Mouse (Mus musculus) kidney, postnatal 10 days (tissue): ENCODE results near the gene Rnf168.

Experiments
- DNase-seq: peaks from one replicate; pipeline ENCODE4 v3.0.0; 2021; ENCODE audit warnings: mixed read lengths

Rnf168 gene

DNA sequence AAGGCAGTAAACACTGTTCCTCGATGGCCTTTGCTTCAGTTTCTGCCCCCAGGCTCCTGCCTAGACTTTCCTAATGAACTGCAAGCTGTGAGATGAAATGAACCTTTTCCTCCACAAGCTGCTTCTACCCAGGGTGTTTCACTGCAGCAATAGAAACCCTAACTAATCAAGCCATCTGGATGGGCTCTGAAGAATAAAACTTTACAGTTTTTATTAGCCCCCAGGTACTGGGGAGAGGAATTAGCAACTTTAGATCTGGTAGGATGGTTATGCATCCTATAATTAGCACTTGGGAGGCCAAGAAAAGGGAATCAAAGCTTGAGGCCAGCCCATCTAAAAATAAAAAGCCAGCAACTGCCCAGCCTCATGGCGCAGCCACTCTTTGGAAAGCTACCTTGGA is 39.3 kb downstream of the Rnf168 start:
- DNase-seq = no peak

DNA sequence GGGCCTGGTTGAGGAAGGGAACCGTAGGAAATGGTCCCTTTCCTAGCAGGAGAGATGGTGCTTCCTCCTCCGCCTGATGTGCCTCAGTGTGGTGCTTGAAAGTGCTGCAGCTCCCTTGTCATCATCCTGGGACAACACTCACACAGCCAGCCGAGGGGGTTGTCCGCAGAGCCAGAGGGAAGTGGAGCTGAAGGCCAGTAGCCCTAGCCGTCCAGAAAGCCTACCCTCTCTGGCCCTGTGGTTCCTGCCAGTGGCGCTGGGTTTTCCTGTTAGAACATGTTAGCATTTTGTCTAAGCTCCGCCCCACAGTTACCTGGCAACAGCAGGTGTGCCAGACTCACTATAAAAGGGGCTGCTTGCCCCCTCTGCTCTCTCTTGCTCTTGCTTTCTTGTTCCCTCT is 46.7 kb downstream of the Rnf168 start:
- no peak for DNase-seq

DNA sequence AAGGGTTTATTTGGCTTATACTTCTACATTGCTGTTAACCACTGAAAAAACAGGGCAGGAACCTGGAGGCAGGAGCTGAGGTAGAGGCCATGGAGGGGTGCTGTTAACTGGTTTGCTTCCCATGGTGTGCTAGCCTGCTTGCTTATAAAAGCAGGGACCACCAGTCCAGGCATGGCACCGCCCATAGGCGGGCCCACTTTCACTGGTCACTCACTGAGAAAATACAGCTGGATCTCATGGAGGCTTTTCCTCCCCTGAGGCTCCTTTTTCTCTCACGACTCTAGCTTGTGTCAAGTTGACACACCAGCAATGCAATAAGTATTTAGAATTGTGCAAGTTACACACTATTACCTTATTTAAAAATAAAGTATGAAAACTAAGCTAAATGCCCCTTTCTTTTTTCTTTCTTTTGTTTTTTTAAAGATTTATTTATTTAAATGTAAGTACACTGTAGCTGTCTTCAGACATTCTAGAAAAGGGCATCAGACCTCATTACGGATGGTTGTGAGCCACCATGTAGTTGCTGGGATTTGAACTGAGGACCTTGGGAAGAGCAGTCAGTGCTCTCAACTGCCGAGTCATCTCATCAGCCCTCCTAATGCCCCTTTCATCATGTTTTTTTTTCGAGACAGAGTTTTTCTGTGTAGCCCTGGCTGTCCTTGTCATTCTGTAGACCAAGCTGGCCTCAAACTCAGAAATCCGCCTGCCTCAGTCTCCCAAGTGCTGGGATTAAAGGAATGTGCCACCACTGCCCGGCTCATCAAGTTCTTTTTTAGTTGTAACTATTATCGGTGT is 53.8 kb downstream of the Rnf168 start:
- DNase-seq = peak; percentile 41

DNA sequence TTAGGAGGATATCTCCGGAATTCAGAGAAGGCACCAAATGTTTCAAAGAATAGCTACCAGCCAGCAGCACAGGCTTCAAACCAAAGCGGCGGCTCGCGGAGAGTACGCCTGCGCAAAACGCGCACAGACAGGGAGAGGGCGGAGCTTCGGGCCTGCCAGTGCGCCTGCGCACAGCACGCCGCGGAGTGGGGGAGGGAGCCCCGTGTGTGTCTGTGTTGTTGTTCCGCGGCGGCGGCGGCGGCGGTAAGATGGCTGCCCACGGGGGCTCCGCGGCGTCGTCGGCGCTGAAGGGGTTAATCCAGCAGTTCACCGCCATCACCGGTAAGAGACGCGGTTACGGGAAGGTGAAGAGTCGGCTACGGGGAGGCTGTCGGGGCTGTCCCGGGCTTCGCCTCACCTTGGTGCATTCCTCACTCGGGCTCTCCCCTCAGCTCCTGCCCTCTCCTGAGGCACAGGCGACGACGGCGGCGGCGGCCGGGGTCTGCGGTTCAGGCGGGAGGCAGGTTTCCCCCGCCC is 54.8 kb downstream of the Rnf168 start, which contains the start of gene Ubxn7:
Gene Ubxn7 (plus strand): TSS at position 218 of the 516 bp plus-strand sequence.
- DNase-seq = peak; percentile 98

DNA sequence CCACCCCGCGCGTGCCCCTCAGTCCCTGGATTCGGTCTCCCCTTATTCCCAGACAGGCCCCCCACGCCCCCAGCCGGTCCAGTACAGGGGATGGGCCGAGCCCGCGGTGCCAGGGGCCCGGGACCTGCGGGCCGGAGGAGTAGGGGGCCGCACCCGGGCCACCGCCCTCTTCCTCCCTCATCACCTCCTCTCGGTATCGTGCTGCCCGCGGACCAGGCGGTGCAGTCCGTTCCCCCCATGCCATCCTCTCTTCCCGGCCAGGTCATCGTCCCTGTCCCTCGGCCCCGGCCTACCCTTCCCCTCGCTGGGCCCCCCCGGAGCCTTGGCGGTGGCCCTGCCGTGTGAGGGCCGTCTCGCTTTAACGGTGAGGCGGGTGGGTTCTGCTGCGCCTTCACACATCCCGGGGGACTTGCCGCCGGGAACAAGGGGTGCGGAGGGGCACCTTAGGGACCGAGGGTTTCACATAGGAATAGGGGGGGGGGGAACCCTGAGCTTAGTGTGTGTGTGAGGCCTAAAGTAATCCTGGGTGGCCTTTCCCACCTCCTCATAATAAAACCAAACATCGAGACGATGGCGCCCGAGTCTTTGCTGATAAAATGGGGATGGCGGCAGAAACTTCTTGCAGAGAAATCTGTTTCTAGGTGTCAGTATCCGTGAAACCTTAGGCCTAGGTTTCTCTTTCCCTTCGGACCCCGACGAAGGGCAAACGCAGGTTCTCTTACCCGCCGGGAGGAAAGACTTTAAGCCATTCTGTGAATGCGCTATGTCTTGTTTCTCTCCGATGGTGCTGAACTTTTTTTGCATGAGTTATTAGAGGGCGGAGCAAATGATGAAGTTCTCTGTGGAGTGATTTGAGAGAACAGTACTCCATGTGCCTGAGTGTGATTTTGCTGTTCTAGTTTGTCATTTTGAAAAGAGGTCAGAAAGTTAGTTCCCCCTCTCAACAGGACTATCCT is 55.6 kb downstream of the Rnf168 start:
- peak; percentile 67 for DNase-seq

DNA sequence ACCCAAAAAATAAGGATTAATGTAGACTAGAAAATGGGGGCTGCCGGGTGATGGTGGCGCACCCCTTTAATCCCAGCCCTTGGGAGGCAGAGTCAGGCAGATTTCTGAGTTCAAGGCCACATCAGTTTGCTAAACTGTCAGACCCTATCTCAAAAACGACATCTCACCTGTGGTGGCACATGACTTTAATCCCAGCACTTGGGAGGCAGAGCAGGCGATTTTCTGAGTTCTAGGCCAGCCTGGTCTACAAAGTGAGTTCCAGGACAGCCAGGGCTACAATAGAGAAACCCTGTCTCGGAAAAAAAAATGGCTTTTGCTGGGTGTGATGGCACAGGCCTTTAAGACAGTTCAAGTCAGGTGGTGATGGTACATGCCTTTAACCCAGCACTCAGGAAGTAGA is 57.9 kb downstream of the Rnf168 start:
- no peak for DNase-seq

DNA sequence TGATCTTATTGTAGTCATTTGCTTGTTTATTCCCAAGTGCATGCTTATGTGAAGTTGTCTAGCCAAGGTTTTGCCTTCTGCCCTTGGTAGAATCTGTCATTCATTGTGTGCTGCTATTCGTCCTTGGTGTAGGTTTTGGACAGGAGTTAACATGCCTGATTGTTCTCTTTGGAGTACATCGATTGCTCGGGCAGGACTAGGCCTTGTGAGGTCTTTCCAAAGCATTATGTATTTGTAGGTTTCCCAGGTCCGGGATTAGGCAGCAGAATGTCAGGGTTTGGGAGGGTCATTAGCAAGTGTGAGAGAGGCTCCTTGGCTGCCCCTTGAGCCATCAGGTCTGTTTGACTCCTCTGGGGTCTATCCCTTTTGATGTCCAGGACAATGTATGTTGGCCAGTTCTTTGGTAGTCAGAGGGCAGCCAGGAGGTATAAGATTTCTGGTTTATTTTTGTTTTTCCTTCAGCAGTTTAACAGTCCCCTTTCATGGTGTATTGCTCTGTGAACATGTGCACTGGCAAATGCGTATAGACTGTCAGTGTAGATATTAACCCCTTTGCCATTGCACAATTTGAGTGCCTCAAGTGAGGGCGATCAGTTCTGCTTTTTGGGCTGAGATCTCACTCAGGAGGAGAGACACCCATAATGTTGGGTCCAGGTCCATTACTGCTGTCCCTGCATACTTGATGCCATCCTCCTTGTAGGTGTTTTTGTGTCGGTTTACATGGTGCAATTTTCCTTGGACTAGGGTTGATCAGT is 58.9 kb downstream of the Rnf168 start:
- no peak for DNase-seq

DNA sequence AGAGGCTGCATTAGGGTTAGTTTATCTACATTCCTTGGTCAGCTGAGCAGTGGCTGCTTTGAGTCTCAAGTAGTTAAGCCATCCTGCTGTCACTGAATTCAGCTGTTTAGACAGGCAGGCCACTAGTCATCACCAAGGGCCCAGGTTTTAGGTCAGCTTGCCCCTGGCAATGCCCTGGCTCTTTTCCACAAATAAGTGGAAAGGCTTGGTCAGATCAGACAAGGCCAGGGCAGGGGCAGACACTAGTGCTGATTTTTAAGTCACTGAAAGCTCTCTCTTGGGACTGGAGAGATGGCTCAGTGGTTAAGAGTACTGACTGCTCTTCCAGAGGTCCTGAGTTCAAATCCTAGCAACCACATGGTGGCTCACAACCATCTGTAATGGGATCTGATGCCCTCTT is 59.7 kb downstream of the Rnf168 start:
- no peak for DNase-seq

DNA sequence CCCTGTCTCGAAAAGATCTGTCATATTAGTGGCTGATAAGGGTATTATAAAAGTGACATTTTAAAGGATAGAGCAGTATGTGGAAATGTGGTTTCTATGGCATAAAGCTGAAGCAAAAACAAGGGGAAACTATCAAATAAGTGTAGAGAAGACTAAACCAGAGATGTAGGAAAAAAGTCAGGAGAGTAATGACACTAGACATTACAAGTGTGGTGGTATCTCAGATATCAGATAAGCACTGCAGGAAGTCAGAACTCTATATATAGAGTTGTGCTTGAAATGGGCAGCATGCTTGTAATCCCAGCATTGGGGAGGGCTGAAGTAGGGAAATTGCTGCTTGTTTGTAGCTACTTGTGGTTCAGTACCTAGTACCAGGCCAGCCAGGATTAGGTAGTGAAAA is 63.2 kb downstream of the Rnf168 start:
- no peak for DNase-seq

DNA sequence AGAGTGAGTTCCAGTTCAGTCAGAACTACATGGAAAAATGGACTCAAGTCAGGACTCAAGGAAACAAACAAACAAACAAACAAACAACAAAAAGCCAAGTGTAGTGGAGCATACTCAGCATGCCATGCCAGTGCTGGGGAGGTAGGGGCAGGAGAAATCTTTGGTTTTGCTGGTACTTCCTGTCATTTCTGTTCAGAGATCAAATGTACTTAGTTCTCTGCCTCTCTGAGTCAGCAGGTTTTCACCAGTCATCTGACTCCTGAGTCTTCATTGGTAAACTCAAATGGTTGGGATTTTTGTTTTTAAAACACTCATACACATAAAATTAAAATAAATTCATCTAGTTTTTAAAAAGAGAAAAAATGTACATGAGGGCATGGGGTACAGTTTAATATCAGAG is 68.3 kb downstream of the Rnf168 start:
- no peak for DNase-seq

DNA sequence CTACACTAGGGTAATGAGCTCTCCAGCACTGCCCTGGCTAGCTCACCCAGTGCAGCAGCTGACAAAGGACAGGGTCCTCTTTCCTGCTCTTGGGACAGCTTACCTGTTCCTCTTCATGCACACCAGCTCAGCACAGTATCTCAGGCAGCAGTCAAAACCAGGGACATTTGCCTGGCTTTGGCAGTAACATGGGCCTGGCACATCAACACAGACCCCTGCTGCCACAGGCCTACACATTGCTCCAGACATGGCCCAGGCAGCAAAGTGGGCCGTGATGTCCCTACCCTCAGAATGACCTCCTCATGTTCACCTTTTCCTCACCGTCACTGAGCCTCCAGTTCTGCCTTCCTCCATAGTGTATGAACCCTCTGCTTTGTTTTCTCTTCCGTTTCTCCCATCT is 73.5 kb downstream of the Rnf168 start:
- DNase-seq = no peak
